Mouse (Mus musculus) lung, embryonic 16.5 days (tissue): Measurements from ENCODE around the gene Rpl36. TPM values are rescaled to one million over a fixed set of nuclear protein-coding genes. Genes with fewer than 3 reads are reported as not detected.

Experiments used
- ATAC-seq: fragments of 200-750 bp; cut with Nextera tagmentation; 2 replicates; pipeline ENCODE4 v1.8.0; 2017; ENCODE audit warnings: low read depth, mild to moderate bottlenecking, moderate library complexity
- H3K27ac ChIP-seq: fragments of 300-500 bp; sonication (generic); 2 replicates; pipeline ENCODE4 v1.5.1; 2014; ENCODE audit warnings: mild to moderate bottlenecking, control low read depth, low read length
- H3K27me3 ChIP-seq: fragments of 300-500 bp; sonication (generic); 2 replicates; pipeline ENCODE4 v1.6.1; 2014; ENCODE audit warnings: low read depth, low read length, mixed read lengths; ENCODE audit not compliant: control insufficient read depth, insufficient read depth
- H3K36me3 ChIP-seq: fragments of 300-500 bp; sonication (generic); 2 replicates; pipeline ENCODE4 v1.6.1; 2014; ENCODE audit warnings: low read length; ENCODE audit not compliant: control insufficient read depth, insufficient read depth
- H3K4me1 ChIP-seq: fragments of 300-500 bp; sonication (generic); replicated peaks from 2 replicates; pipeline ENCODE4 v1.6.1; 2014; ENCODE audit warnings: low read length, mixed read lengths; ENCODE audit not compliant: control insufficient read depth, insufficient read depth
- H3K4me2 ChIP-seq: fragments of 300-500 bp; sonication (generic); 2 replicates; pipeline ENCODE4 v1.6.1; 2014; ENCODE audit warnings: low read depth, low read length, control low read depth
- H3K4me3 ChIP-seq: fragments of 300-500 bp; sonication (generic); 2 replicates; pipeline ENCODE4 v1.5.1; 2014; ENCODE audit warnings: mild to moderate bottlenecking, low read length, control low read depth
- H3K9ac ChIP-seq: fragments of 300-500 bp; sonication (generic); 2 replicates; pipeline ENCODE4 v1.6.1; 2014; ENCODE audit warnings: low read length, control low read depth
- H3K9me3 ChIP-seq: fragments of 300-500 bp; sonication (generic); 2 replicates; pipeline ENCODE4 v1.6.1; 2016; ENCODE audit warnings: low read length; ENCODE audit not compliant: control insufficient read depth
- WGBS: fragments of 180-500 bp; shearing (Covaris S2); extraction: QIAGEN DNeasy Blood & Tissue Kit; methylation state at CpG from one replicate; pipeline ENCODE4 v1.1.7; 2014; 5-methylcytosine and 5-hydroxymethylcytosine counted together
- polyA plus RNA-seq: library from polyadenylated mRNA; unstranded; fragments of >200 nt; fragmentation: Nextera tagmentation; extraction: Ambion mirVana; gene quantifications from 2 replicates; pipeline ENCODE4 v1.2.1, GENCODE M21; 2015

Gene Rpl36
- polyA plus RNA-seq, 1 experiment from 2014 or later: 1,766 TPM

- no peaks in the 10 kb centered on the region for H3K9me3 ChIP-seq
- H3K4me1 ChIP-seq: peaks cover 26% of the 10 kb centered on the region
- no peaks in the 10 kb centered on the region for H3K27me3 ChIP-seq
- H3K36me3 ChIP-seq: peaks cover 28% of the 10 kb centered on the region
- 14% methylated on average over 14 of the region's 14 CpGs for WGBS
- peak overlapping the region; percentile 96 for H3K4me2 ChIP-seq
- ATAC-seq: no peak
- H3K9ac ChIP-seq: peak overlapping the region; percentile 74
- no peak overlapping the region for H3K27ac ChIP-seq
- H3K4me3 ChIP-seq: peak overlapping the region; percentile 75
These were observed 1.3 kb downstream of the Rpl36 start for GRCm38 (mm10) chr17:56614391-56615135.

- H3K4me2 ChIP-seq: peak overlapping the region; percentile 96; the same call in 1 of the 2 replicates
- 74% methylated on average over 11 of the region's 11 CpGs for WGBS
These were observed 2.0 kb downstream of the Rpl36 start for GRCm38 (mm10) chr17:56615136-56615784.

GRCm38 (mm10) chr17:56615792-56616191 lies 2.6 kb downstream of the Rpl36 start:
- H3K27me3 ChIP-seq: no peaks in the 10 kb centered on the region
- H3K9ac ChIP-seq: no peak overlapping the region
- no peak overlapping the region for H3K27ac ChIP-seq
- WGBS: 85% methylated on average over 4 of the region's 4 CpGs
- no peak for ATAC-seq
- H3K4me3 ChIP-seq: no peak overlapping the region
- H3K9me3 ChIP-seq: no peaks in the 10 kb centered on the region
- peaks cover 35% of the 10 kb centered on the region for H3K36me3 ChIP-seq
- peaks cover 18% of the 10 kb centered on the region for H3K4me1 ChIP-seq
- no peak overlapping the region for H3K4me2 ChIP-seq

More at GRCm38 (mm10) chr17:56615136-56615784, 2.0 kb downstream of the Rpl36 start:
- Histone ChIP-seq H3K9me3 (no peaks in the 10 kb centered on the region), H3K4me1 (peaks cover 24% of the 10 kb centered on the region), H3K4me3 (peak overlapping the region; percentile 75; the same call in 1 of the 2 replicates), H3K36me3 (peaks cover 30% of the 10 kb centered on the region), H3K27ac (no peak overlapping the region), H3K9ac (peak overlapping the region; percentile 74), H3K27me3 (no peaks in the 10 kb centered on the region)
- ATAC-seq: no peak

- Histone ChIP-seq H3K4me1 (peaks cover 17% of the 10 kb centered on the region), H3K36me3 (peaks cover 40% of the 10 kb centered on the region), H3K27me3 (no peaks in the 10 kb centered on the region), H3K4me3 (no peak overlapping the region), H3K9ac (no peak overlapping the region), H3K27ac (no peak overlapping the region), H3K4me2 (no peak overlapping the region), H3K9me3 (no peaks in the 10 kb centered on the region)
- no peak for ATAC-seq
- WGBS: 75% methylated on average over 3 of the region's 3 CpGs
These were observed 3.5 kb downstream of the Rpl36 start for GRCm38 (mm10) chr17:56616725-56617124.

- Histone ChIP-seq H3K4me1 (peaks cover 11% of the 10 kb centered on the region), H3K4me3 (no peak overlapping the region), H3K9me3 (no peaks in the 10 kb centered on the region), H3K9ac (no peak overlapping the region), H3K4me2 (no peak overlapping the region), H3K27me3 (no peaks in the 10 kb centered on the region), H3K27ac (no peak overlapping the region), H3K36me3 (peaks cover 46% of the 10 kb centered on the region)
- 90% methylated on average over 8 of the region's 8 CpGs for WGBS
- ATAC-seq: no peak
These were observed 4.4 kb downstream of the Rpl36 start for GRCm38 (mm10) chr17:56617628-56618027.

GRCm38 (mm10) chr17:56625495-56625894 lies 12.3 kb downstream of the Rpl36 start:
- no peaks in the 10 kb centered on the region for H3K9me3 ChIP-seq
- peaks cover 10% of the 10 kb centered on the region for H3K4me1 ChIP-seq
- H3K4me2 ChIP-seq: peak overlapping the region; percentile 96
- H3K4me3 ChIP-seq: no peak overlapping the region
- no peak overlapping the region for H3K27ac ChIP-seq
- no peaks in the 10 kb centered on the region for H3K27me3 ChIP-seq
- WGBS: 73% methylated on average over 3 of the region's 3 CpGs
- peaks cover 22% of the 10 kb centered on the region for H3K36me3 ChIP-seq
- H3K9ac ChIP-seq: no peak overlapping the region
- no peak for ATAC-seq

GRCm38 (mm10) chr17:56626260-56626659 lies 13.0 kb downstream of the Rpl36 start:
- peak overlapping the region; percentile 96 for H3K4me2 ChIP-seq
- peaks cover 17% of the 10 kb centered on the region for H3K36me3 ChIP-seq
- H3K9ac ChIP-seq: peak overlapping the region; percentile 92
- H3K4me1 ChIP-seq: peaks cover 10% of the 10 kb centered on the region
- no peak for ATAC-seq
- H3K4me3 ChIP-seq: peak overlapping the region; percentile 85
- under 1% methylated on average over 32 of the region's 32 CpGs for WGBS
- peak overlapping the region; percentile 56; the same call in 1 of the 2 replicates for H3K27ac ChIP-seq
- H3K9me3 ChIP-seq: no peaks in the 10 kb centered on the region
- no peaks in the 10 kb centered on the region for H3K27me3 ChIP-seq

- under 1% methylated on average over 50 of the region's 51 CpGs for WGBS
- peak within 1 kb of the TSS; percentile 56; the same call in 1 of the 2 replicates for H3K27ac ChIP-seq
- H3K36me3 ChIP-seq: peaks cover 13% of the 10 kb centered on the region
- H3K9me3 ChIP-seq: no peaks in the 10 kb centered on the region
- H3K9ac ChIP-seq: peak within 1 kb of the TSS; percentile 92
- peaks cover 10% of the 10 kb centered on the region for H3K4me1 ChIP-seq
- H3K4me2 ChIP-seq: peak within 1 kb of the TSS; percentile 96
- H3K4me3 ChIP-seq: peak within 1 kb of the TSS; percentile 85
- peak; percentile 96 for ATAC-seq
- no peaks in the 10 kb centered on the region for H3K27me3 ChIP-seq
These were observed 13.7 kb downstream of the Rpl36 start, which contains the start of gene Lonp1 for GRCm38 (mm10) chr17:56626754-56627470. Gene Lonp1 (minus strand): TSS chr17:56626887.
